Mouse (Mus musculus) brain, embryonic 14.5 days (tissue): ENCODE measurements around the gene Socs4.

Source experiments
- CTCF ChIP-seq: fragments of 200-500 bp; IDR thresholded peaks from 2 replicates; pipeline ENCODE4 v1.5.1; 2012; ENCODE audit warnings: inconsistent platforms, mild to moderate bottlenecking, moderate library complexity, borderline replicate concordance; ENCODE audit not compliant: insufficient read depth, insufficient read length; ENCODE audit errors: extremely low read depth
- POLR2A ChIP-seq: fragments of 200-500 bp; IDR thresholded peaks from 2 replicates; pipeline ENCODE4 v1.6.1; 2012; ENCODE audit warnings: mild to moderate bottlenecking, inconsistent platforms, borderline replicate concordance; ENCODE audit not compliant: poor library complexity, insufficient read depth, insufficient read length, severe bottlenecking; ENCODE audit errors: extremely low read depth

DNA sequence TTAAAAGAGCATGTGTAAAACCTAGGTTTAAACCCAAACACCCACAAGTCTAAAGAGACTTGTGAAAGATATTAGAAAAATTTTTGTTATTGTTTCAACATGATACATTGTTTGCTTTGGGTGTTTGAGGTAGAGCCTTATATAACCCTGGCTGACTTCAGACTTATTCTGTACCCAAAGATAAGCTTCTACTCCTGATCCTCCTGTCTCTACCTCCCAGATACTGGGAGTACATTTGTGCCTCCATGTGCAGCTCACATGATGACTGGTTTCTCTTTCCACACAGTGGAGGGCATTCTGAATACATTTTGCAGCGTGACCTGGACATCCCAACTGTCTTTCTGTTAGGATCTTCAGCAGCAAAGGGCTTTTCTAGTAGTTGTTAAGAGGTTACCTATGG lies 9.5 kb downstream of the Socs4 start:
- TF ChIP-seq POLR2A = no peak
- no peak for TF ChIP-seq CTCF
